Mouse (Mus musculus) brain, adult 2 months (tissue): ENCODE results near the gene Nrg4.

Experiments
- DNase-seq: peaks from one replicate; pipeline ENCODE4 v3.0.0; 2011; ENCODE audit warnings: low read depth, low spot score

Nrg4 gene

GRCm38 (mm10) chr9:55215648-55216047 lies 111.0 kb downstream of the Nrg4 start:
- no peak for DNase-seq

DNA sequence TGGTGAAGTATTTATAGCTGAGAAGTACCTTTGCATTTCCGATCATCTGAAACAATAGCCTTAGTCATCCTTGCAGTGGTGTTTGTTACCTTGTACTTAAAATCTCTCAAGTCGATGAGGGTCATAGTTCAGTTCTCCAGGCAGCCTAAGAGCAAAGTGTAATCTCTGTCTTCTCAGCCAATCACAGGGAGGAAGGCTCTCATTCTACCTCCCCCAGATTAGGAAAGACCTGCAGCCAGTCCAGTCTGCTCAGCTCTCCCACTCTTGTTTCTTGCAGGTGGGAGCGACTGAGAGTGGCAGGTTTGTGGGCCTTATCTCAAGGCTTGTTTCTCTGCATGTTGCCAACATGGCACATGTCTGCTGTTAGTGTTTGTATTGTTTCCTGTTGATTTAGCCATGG lies 111.6 kb downstream of the Nrg4 start:
- no peak for DNase-seq

DNA sequence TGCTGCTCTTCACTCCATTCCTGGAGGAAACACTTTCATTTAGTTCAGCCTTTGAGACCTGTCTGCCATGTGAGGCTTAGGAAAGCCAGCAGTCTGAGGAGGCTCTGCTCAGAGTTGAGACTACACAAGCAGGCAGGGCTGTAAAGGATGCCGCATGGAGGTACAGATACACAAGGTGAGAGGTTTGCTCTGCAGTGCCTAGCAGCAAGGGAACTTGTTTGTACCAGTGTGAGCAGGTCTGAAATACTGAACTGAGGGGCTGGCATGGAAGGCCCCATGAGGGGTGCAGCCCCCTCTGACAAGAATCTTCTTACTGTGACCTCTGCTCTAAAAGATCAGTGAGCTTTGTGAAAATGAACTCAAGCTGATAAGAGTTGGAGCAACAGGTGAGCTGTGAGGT lies 113.2 kb downstream of the Nrg4 start:
- DNase-seq = no peak

GRCm38 (mm10) chr9:55211611-55212010 lies 115.0 kb downstream of the Nrg4 start:
- no peak for DNase-seq

DNA sequence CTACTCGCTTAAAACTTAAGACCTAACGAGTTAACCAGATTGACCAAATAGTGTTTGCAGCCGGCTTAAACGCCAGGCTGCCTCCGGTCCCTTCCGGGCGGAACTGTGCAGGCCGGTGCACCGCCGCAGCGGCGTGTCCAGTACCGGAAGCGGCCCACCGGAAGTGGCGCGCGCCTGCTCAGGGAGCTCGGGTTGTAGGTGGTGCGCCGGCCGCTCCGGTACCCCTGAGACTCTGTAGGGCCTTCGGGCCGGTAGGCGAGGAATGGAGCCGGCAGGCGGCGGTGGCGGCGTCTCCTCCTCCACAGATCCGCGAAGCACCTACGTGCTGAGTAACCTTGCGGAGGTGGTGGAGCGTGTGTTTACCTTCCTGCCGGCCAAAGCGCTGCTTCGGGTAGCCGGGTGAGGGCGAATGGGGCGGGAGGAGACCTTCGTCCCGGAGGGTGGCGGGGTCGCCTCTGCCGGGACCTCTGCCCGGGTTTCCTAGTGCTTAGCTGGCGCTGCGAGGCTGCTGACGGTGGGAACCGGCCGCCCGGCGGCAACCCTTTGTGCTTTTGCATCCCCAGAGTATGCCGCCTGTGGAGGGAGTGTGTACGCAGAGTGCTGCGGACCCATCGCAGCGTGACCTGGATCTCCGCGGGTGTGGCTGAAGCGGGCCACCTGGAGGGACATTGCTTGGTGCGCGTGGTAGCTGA lies 117.7 kb downstream of the Nrg4 start, which contains the start of gene Fbxo22:
TSS of gene Fbxo22 (plus strand) at position 136 of the 692 bp plus-strand sequence.
- peak; percentile 94 for DNase-seq

GRCm38 (mm10) chr9:55208458-55208789 lies 118.2 kb downstream of the Nrg4 start:
- no peak for DNase-seq

GRCm38 (mm10) chr9:55199348-55199747 lies 127.3 kb downstream of the Nrg4 start:
- peak; percentile 90 for DNase-seq

DNA sequence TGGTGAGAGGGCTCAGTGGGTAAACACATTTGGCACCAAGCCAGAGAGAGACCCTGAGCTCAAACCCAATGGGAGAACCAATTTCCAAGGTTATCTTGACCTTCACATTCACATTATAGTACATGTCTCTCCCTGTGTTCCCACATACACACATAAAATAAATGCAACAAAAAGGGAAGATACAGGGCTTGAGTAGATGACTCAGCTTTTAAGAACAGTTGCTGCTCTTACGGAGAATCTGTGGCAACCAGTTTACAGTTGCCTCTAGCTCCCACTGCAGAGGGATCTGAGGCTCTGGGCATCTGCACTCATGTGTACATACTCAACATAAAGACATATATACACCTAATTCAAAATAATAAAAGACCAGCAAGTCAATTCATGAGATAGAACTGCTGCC lies 128.4 kb downstream of the Nrg4 start:
- DNase-seq = peak; percentile 31

DNA sequence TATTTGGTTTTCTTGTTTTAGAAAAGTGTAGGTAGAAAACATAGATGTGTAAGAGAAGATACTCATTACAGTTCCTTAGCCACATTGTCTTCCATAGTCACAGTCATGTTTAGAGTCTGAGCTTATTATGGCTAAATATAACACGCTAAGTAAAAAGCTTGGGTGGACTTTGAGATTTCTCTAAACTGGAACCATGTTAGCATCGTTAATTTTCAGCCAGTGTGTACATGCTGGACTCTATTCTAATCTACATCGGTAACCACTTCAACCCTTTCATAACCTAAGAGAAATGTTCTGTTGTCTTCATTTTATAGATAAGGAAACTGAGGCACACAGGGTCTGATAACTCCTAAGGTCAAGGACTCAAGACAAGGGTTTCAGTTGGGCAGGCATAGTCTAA lies 130.8 kb downstream of the Nrg4 start:
- no peak for DNase-seq

DNA sequence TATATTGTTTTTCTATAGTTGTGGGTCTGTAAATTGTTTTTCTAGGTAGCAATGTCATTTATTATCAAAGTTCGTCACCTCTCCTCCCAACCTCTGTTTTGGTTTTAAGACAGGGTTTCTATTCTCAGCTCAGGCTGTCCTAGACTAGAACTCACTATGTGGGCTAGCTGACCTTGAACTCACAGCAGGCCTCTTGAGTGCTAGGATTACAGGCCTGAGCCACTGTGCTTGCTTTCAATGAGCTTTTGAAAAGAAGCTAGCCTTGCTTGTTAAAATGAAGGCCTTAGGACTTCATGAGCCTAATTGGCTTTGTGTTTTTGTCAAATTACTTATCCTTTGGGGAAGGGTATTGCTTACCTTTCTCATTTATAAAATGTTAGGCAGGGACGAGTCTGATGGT lies 152.4 kb downstream of the Nrg4 start:
- no peak for DNase-seq

- DNase-seq = no peak
Observed at GRCm38 (mm10) chr9:55172195-55172685, 154.4 kb downstream of the Nrg4 start.

- peak; percentile 55 for DNase-seq
Observed at GRCm38 (mm10) chr9:55170655-55171412, 155.8 kb downstream of the Nrg4 start.
